Mouse (Mus musculus): ENCODE data around the gene Dnajc5g. TPM values are rescaled to one million over a fixed set of nuclear protein-coding genes. Genes with fewer than 3 reads are reported as not detected.

The Dnajc5g gene
- total RNA-seq (2021), result not detected

- no peak for DNase-seq (ENCODE audit: extremely low spot score in 1 of 2, low spot score in 1 of 2)
These were observed at the start of gene Dnajc5g for GRCm38 (mm10) chr5:31105814-31106335. Dnajc5g (plus strand) TSS chr5:31106285.

GRCm38 (mm10) chr5:31069810-31070209 lies 36.3 kb upstream of the Dnajc5g start:
- DNase-seq (ENCODE audit: extremely low spot score in 1 of 2, low spot score in 1 of 2), result no peak

DNA sequence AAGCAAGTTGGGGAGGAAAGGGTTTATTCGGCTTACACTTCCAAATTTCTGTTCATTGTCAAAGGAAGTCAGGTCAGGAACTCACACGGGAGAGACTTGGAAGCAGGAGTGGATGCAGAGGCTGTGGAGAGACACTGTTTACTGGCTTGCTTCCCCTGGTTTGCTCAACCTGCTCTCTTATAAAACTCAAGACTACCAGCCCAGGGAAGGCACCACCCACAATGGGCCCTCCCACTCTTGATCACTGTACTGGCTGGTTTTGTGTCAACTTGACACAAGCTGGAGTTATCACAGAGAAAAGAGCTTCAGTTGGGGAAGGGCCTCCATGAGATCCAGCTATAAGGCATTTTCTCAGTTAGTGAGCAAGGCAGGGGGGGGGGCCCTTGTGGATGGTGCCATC lies 35.0 kb upstream of the Dnajc5g start:
- no peak for DNase-seq (ENCODE audit: extremely low spot score in 1 of 2, low spot score in 1 of 2)

GRCm38 (mm10) chr5:31071821-31072220 lies 34.3 kb upstream of the Dnajc5g start:
- no peak for DNase-seq (ENCODE audit: extremely low spot score in 1 of 2, low spot score in 1 of 2)

GRCm38 (mm10) chr5:31073176-31073575 lies 32.9 kb upstream of the Dnajc5g start:
- no peak for DNase-seq (ENCODE audit: extremely low spot score in 1 of 2, low spot score in 1 of 2)

GRCm38 (mm10) chr5:31076346-31076745 lies 29.7 kb upstream of the Dnajc5g start:
- DNase-seq (ENCODE audit: extremely low spot score in 1 of 2, low spot score in 1 of 2), result no peak

- peak in 1 of 2 experiments; percentile 30 for DNase-seq (ENCODE audit: extremely low spot score in 1 of 2, low spot score in 1 of 2)
These were observed 25.9 kb upstream of the Dnajc5g start for GRCm38 (mm10) chr5:31080059-31080794.

GRCm38 (mm10) chr5:31080795-31081164 lies 25.3 kb upstream of the Dnajc5g start:
- DNase-seq (ENCODE audit: extremely low spot score in 1 of 2, low spot score in 1 of 2), result no peak

DNA sequence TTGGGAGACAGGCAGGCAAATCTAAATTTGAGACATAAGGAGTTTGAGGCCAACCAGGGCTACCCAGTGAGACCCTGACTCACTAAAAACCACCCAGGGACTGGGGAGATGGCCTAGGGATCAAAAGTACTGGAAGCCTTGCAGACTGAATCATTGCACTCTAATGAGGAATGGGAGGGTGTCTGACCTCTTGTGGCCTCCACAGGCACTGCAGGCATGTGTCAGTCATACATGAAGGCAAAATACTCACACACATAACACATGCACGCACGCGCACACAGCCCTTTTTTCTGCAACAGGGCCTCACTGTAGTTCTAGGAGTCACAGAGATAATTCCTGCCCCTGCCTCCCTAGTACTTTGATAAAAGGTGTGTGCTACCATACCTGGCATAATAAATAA lies 24.7 kb upstream of the Dnajc5g start:
- no peak for DNase-seq (ENCODE audit: extremely low spot score in 1 of 2, low spot score in 1 of 2)

- peak in 1 of 2 experiments; percentile 71 for DNase-seq (ENCODE audit: extremely low spot score in 1 of 2, low spot score in 1 of 2)
These were observed 23.7 kb upstream of the Dnajc5g start for GRCm38 (mm10) chr5:31082355-31082754.

- no peak for DNase-seq (ENCODE audit: extremely low spot score in 1 of 2, low spot score in 1 of 2)
These were observed 23.0 kb upstream of the Dnajc5g start for GRCm38 (mm10) chr5:31082935-31083625.

DNA sequence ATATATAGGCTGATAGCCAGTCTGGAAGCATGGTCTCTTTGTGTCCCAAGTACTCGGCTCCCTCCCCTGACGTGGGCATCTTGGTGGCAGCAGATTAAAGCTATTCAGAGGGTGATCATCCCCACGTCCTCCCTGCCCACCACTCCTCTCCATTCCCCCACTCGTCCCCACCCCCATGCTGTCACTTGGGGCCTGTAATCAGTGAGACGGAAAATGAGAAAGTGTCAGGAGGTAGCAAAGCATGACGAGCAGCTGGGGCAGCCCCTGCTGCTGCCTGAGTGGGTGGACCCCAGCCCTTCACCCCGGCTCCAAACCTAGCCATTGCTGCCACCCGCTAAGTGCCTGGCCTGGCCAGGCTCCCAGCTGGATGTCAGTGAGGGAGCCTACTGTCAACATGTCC lies 22.1 kb upstream of the Dnajc5g start:
- DNase-seq (ENCODE audit: extremely low spot score in 1 of 2, low spot score in 1 of 2), result no peak

DNA sequence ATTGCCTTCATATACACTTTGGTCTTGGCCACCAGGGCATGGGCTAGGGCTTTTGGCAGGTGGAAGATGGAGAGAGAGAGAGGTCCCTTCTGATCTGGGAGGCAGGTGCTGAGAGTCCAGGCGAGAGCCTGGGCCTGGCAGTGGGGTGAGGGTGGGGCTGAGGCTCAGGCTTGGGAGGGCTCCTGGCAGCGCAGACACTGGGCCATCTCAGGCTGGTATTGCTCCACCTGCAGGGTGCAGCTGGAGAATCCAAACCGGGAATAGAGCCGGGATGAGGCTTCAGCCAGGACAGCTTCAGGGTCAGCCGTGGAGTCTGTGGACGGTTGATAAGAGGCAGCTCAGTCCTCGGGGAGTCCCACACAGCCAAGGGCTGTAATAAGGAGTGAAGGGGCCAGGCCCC lies 19.5 kb upstream of the Dnajc5g start:
- DNase-seq (ENCODE audit: extremely low spot score in 1 of 2, low spot score in 1 of 2), result no peak

GRCm38 (mm10) chr5:31087131-31087530 lies 19.0 kb upstream of the Dnajc5g start:
- DNase-seq (ENCODE audit: extremely low spot score in 1 of 2, low spot score in 1 of 2), result no peak

- DNase-seq (ENCODE audit: extremely low spot score in 1 of 2, low spot score in 1 of 2), result peak in 1 of 2 experiments; percentile 38
These were observed 13.7 kb upstream of the Dnajc5g start for GRCm38 (mm10) chr5:31092231-31092975.

DNA sequence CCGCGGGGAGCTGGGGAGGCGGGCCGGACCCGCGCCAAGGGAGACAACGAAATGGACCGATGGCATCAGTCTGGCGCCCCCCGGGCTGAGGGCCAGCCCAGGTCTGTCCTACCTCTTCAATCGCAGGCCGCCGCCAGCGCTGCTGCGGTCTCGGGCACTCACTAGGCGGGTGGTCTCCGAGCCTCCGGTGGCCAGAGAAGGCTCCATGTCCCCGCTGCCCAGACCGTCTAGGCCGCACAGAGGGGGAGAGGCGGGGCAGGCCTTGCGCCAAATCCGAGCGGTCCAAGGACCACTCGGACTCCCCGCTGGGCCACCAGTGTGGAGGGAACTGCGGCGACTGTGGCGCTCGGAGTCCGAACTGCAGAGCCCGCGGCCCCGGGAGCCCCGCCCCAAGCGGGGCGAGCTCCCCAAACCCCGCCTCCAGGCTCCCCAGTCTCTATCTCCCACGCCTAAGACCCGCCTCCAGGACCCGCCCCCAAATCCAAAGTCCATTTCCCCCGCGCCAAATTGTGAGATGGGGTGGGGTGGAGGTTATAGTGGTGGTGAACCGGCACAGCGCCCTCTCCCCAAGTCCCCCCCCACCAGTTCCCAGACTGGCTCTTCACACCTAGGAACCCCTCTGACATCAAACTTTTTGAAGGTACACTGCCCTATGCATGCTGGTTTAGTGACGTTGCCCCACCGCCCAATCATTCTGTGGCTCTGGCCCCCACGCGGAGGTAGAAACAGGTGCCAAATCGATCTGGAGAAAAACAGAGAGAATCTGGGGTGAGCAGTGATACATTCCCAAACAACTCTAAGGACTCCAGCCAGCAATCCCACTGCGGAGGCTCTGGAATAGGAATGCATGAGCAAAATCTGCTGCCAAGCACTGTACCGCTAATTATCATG lies 12.7 kb upstream of the Dnajc5g start:
- DNase-seq (ENCODE audit: extremely low spot score in 1 of 2, low spot score in 1 of 2), result peak in 1 of 2 experiments; percentile 53

GRCm38 (mm10) chr5:31094100-31094798 lies 11.8 kb upstream of the Dnajc5g start:
- DNase-seq (ENCODE audit: extremely low spot score in 1 of 2, low spot score in 1 of 2), result no peak

GRCm38 (mm10) chr5:31094799-31095691 lies 11.0 kb upstream of the Dnajc5g start:
- no peak for DNase-seq (ENCODE audit: extremely low spot score in 1 of 2, low spot score in 1 of 2)

All from layer of hippocampus, postnatal 25 days (tissue).